Mouse (Mus musculus): ENCODE results near the gene Slc8a1. TPM values are rescaled to one million over a fixed set of nuclear protein-coding genes. Genes with fewer than 3 reads are reported as not detected.

Slc8a1 gene
- polyA plus RNA-seq, 1 experiment from 2014 or later = 0.94 TPM

- no peak for DNase-seq (ENCODE audit: low spot score)
Observed at GRCm38 (mm10) chr17:81516155-81516554, 222.0 kb downstream of the Slc8a1 start.

- no peak for DNase-seq (ENCODE audit: low spot score)
Observed at GRCm38 (mm10) chr17:81514022-81514421, 224.2 kb downstream of the Slc8a1 start.

- DNase-seq (ENCODE audit: low spot score) = no peak
Observed at GRCm38 (mm10) chr17:81513368-81513958, 224.7 kb downstream of the Slc8a1 start.

- DNase-seq (ENCODE audit: low spot score) = no peak
Observed at GRCm38 (mm10) chr17:81505162-81505685, 233.0 kb downstream of the Slc8a1 start.

- DNase-seq (ENCODE audit: low spot score) = no peak
Observed at GRCm38 (mm10) chr17:81504040-81504439, 234.1 kb downstream of the Slc8a1 start.

GRCm38 (mm10) chr17:81502732-81503131 lies 235.4 kb downstream of the Slc8a1 start:
- no peak for DNase-seq (ENCODE audit: low spot score)

- no peak for DNase-seq (ENCODE audit: low spot score)
Observed at GRCm38 (mm10) chr17:81500686-81501407, 237.3 kb downstream of the Slc8a1 start.

- no peak for DNase-seq (ENCODE audit: low spot score)
Observed at GRCm38 (mm10) chr17:81497919-81498318, 240.3 kb downstream of the Slc8a1 start.

- no peak for DNase-seq (ENCODE audit: low spot score)
Observed at GRCm38 (mm10) chr17:81496616-81497015, 241.6 kb downstream of the Slc8a1 start.

- no peak for DNase-seq (ENCODE audit: low spot score)
Observed at GRCm38 (mm10) chr17:81492216-81492865, 245.8 kb downstream of the Slc8a1 start.

- no peak for DNase-seq (ENCODE audit: low spot score)
Observed at GRCm38 (mm10) chr17:81486388-81486787, 251.8 kb downstream of the Slc8a1 start.

GRCm38 (mm10) chr17:81481843-81482490 lies 256.2 kb downstream of the Slc8a1 start:
- no peak for DNase-seq (ENCODE audit: low spot score)

- no peak for DNase-seq (ENCODE audit: low spot score)
Observed at GRCm38 (mm10) chr17:81480351-81481161, 257.6 kb downstream of the Slc8a1 start.

GRCm38 (mm10) chr17:81479807-81480206 lies 258.4 kb downstream of the Slc8a1 start:
- DNase-seq (ENCODE audit: low spot score) = no peak

GRCm38 (mm10) chr17:81477420-81477819 lies 260.8 kb downstream of the Slc8a1 start:
- DNase-seq (ENCODE audit: low spot score) = no peak

GRCm38 (mm10) chr17:81473363-81473762 lies 264.8 kb downstream of the Slc8a1 start:
- DNase-seq (ENCODE audit: low spot score) = no peak

- no peak for DNase-seq (ENCODE audit: low spot score)
Observed at GRCm38 (mm10) chr17:81468941-81469340, 269.2 kb downstream of the Slc8a1 start.

- no peak for DNase-seq (ENCODE audit: low spot score)
Observed at GRCm38 (mm10) chr17:81459379-81459778, 278.8 kb downstream of the Slc8a1 start.

GRCm38 (mm10) chr17:81455977-81456376 lies 282.2 kb downstream of the Slc8a1 start:
- no peak for DNase-seq (ENCODE audit: low spot score)

- DNase-seq (ENCODE audit: low spot score) = no peak
Observed at GRCm38 (mm10) chr17:81455269-81455668, 282.9 kb downstream of the Slc8a1 start.

- no peak for DNase-seq (ENCODE audit: low spot score)
Observed at GRCm38 (mm10) chr17:81441463-81441862, 296.7 kb downstream of the Slc8a1 start, which contains the start of gene Gm11096. Gene Gm11096 (plus strand): TSS chr17:81441763.
